Mouse (Mus musculus) forebrain, embryonic 14.5 days (tissue): ENCODE measurements around the gene Fbxl2. TPM values are rescaled to one million over a fixed set of nuclear protein-coding genes. Genes with fewer than 3 reads are reported as not detected.
A peak's percentile ranks its signal among the peaks of the same experiment; 100 is the strongest.

Experiments
- ATAC-seq: fragments of 200-750 bp; cut with Nextera tagmentation; 2 replicates; pipeline ENCODE4 v1.8.0; 2017; ENCODE audit warnings: mild to moderate bottlenecking, moderate library complexity
- DNase-seq: peaks from one replicate; pipeline ENCODE4 v3.0.0-alpha.2; 2015; ENCODE audit warnings: low spot score
- H3K27ac ChIP-seq: fragments of 300-500 bp; sonication (generic); 2 replicates; pipeline ENCODE4 v1.5.1; 2014; ENCODE audit warnings: low read depth, mild to moderate bottlenecking, control low read depth, low read length, moderate library complexity
- H3K27me3 ChIP-seq: fragments of 300-500 bp; sonication (generic); replicated peaks from 2 replicates; pipeline ENCODE4 v1.6.1; 2014; ENCODE audit warnings: low read length, control low read depth, mixed read lengths; ENCODE audit not compliant: control insufficient read depth, insufficient read depth
- H3K36me3 ChIP-seq: fragments of 300-500 bp; sonication (generic); 2 replicates; pipeline ENCODE4 v1.6.1; 2014; ENCODE audit warnings: low read length, control low read depth; ENCODE audit not compliant: control insufficient read depth, insufficient read depth
- H3K4me1 ChIP-seq: fragments of 300-500 bp; sonication (generic); 2 replicates; pipeline ENCODE4 v1.6.1; 2014; ENCODE audit warnings: antibody characterized with exemption, low read length, control low read depth; ENCODE audit not compliant: control insufficient read depth, insufficient read depth
- H3K4me2 ChIP-seq: fragments of 300-500 bp; sonication (generic); 2 replicates; pipeline ENCODE4 v1.6.1; 2014; ENCODE audit warnings: mild to moderate bottlenecking, control low read depth, low read length
- H3K4me3 ChIP-seq: fragments of 300-500 bp; sonication (generic); 2 replicates; pipeline ENCODE4 v1.5.1; 2014; ENCODE audit warnings: low read depth, low read length, control low read depth
- H3K9ac ChIP-seq: fragments of 300-500 bp; sonication (generic); 2 replicates; pipeline ENCODE4 v1.6.1; 2014; ENCODE audit warnings: mild to moderate bottlenecking, low read length, control low read depth, moderate library complexity
- H3K9me3 ChIP-seq: fragments of 300-500 bp; sonication (generic); replicated peaks from 2 replicates; pipeline ENCODE4 v1.6.1; 2016; ENCODE audit warnings: low read length, control low read depth, mixed read lengths; ENCODE audit not compliant: control insufficient read depth
- WGBS: fragments of 180-500 bp; shearing (Covaris S2); extraction: QIAGEN DNeasy Blood & Tissue Kit; methylation state at CpG from one replicate; pipeline ENCODE4 v1.1.7; 2014; 5-methylcytosine and 5-hydroxymethylcytosine counted together
- polyA plus RNA-seq: library from polyadenylated mRNA; unstranded; fragments of >200 nt; fragmentation: Nextera tagmentation; extraction: Ambion mirVana; gene quantifications from 2 replicates; pipeline ENCODE4 v1.2.1, GENCODE M21; 2014

The Fbxl2 gene
- polyA plus RNA-seq, 1 experiment from 2014 or later = 23.7 TPM

DNA sequence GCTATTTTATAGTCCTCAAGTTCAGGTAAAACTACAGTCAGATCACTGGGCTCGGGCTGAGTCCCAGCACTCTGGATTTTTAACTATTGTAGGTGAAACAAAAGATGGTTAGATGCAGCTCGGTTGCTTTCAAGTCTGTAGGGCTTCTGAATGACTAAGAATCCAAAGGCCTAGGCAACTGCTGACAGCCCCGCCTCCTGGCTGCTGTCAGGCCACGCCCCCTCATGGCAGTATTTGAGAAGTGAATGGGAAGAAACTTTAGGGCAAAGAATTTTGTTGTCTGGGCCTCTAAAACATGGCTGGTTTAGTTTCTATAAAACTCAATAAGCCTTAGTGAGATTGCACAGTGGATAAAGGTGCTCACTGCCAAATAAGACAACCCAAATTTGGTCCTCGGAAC lies 36.5 kb downstream of the Fbxl2 start:
- ATAC-seq (no peak), DNase-seq (no peak)
- Histone ChIP-seq H3K27me3 (no peaks in the 10 kb centered on the region), H3K36me3 (no peaks in the 10 kb centered on the region), H3K9ac (no peak overlapping the region), H3K4me3 (no peak overlapping the region), H3K4me1 (no peaks in the 10 kb centered on the region), H3K4me2 (no peak overlapping the region), H3K9me3 (no peaks in the 10 kb centered on the region), H3K27ac (no peak overlapping the region)
- 29% methylated on average over 5 of the region's 5 CpGs for WGBS

DNA sequence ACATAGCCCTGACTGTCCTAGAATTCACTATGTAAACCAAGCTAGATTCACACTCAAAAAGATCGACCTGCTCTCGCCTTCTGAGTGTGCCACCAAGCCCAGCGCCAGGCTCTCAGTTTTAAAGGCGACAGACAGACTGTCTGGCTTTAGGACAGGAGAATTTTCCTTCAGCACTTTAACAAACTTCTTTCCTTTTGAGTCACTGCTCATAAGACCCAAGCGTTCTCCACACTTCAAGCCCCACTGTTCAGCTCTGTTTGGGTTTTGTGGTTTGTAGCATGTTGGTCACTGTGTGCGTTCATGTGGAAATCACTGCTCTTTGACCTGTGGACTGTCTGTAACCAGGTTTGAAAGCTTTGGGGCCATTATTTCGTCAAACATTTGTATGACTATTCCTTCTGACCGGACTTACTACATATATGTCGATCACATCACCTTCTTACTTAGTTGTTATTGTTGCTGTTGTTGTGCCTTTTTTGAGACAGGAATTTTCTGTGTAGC lies 38.1 kb downstream of the Fbxl2 start:
- no peak for DNase-seq
- ATAC-seq = no peak
- Histone ChIP-seq H3K4me3 (no peak overlapping the region), H3K27me3 (no peaks in the 10 kb centered on the region), H3K27ac (no peak overlapping the region), H3K9me3 (no peaks in the 10 kb centered on the region), H3K9ac (no peak overlapping the region), H3K4me2 (no peak overlapping the region), H3K4me1 (no peaks in the 10 kb centered on the region), H3K36me3 (no peaks in the 10 kb centered on the region)
- WGBS = 94% methylated on average over 9 of the region's 9 CpGs

DNA sequence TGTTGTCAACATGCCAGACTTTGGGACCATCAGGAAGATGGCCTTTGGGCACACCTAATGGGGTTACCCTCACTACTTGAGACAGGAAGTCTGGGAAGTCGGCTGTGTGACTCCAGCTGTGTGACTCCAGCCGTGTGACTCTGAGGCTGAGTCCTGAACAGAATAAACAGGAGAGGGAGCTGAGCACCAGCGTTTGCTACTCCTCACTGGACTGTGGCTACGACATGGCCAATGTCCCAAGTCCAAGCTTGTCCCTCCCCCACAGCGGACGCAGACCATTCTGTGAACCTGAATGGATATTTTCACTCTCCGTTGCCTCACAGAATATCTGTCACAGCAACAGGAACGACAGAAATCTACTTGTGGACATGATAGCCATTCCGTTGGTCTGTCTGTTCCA lies 39.2 kb downstream of the Fbxl2 start:
- Histone ChIP-seq H3K36me3 (peaks cover 4% of the 10 kb centered on the region; the same call in 1 of the 2 replicates), H3K4me2 (no peak overlapping the region), H3K27me3 (no peaks in the 10 kb centered on the region), H3K4me3 (no peak overlapping the region), H3K4me1 (no peaks in the 10 kb centered on the region), H3K9me3 (no peaks in the 10 kb centered on the region), H3K9ac (no peak overlapping the region), H3K27ac (no peak overlapping the region)
- DNase-seq = no peak
- 79% methylated on average over 9 of the region's 9 CpGs for WGBS
- ATAC-seq = no peak

DNA sequence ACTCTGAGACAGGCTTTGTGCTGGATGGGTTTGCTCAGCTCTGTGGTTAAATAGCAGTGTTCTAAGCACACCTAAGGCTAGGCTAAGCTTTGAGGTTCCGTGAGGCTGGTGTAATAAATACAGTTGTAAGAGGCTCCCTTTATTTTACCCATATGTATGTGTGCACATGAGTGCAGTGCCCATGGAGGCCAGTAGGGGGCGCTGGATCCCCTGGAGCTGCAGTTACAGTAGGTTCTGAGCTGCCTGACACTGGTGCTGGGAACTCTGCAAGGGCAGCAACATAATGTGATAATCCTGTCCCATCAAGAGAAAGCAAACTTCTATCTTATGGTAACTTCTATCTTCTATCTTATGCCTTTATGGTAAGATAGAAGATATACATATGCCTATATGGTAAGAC lies 47.7 kb downstream of the Fbxl2 start:
- ATAC-seq = no peak
- Histone ChIP-seq H3K4me3 (no peak overlapping the region), H3K27ac (no peak overlapping the region), H3K36me3 (peaks cover 27% of the 10 kb centered on the region; the same call in 1 of the 2 replicates), H3K27me3 (no peaks in the 10 kb centered on the region), H3K4me1 (no peaks in the 10 kb centered on the region), H3K9me3 (0 out of 2 replicates have a peak, but pooled peaks cover 4% of the 10 kb centered on the region), H3K9ac (no peak overlapping the region), H3K4me2 (no peak overlapping the region)
- no peak for DNase-seq
- 54% methylated on average over 2 of the region's 2 CpGs for WGBS

DNA sequence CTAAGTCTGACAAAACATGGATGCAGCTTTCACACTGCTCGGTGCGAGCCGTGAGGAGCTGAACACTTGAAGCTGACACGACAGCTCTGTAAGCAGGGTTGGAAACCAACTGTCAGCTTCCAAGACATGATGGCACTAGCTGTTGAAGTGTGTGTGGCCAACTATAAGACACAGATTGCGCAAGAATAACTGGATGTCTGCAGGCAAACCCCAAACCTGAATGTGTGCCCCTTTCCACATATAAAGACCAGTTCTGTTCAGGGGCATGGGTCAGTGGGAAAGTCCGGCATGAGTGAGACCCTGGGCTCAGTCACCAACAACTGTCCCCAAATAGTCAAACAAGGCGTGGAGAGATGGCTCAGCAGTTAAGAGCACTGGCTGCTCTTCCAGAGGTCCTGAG lies 53.2 kb downstream of the Fbxl2 start:
- Histone ChIP-seq H3K36me3 (no peaks in the 10 kb centered on the region), H3K27me3 (no peaks in the 10 kb centered on the region), H3K9ac (no peak overlapping the region), H3K9me3 (no peaks in the 10 kb centered on the region), H3K4me1 (no peaks in the 10 kb centered on the region), H3K4me2 (no peak overlapping the region), H3K27ac (no peak overlapping the region), H3K4me3 (no peak overlapping the region)
- ATAC-seq = no peak
- 87% methylated on average over 7 of the region's 7 CpGs for WGBS
- DNase-seq = no peak

DNA sequence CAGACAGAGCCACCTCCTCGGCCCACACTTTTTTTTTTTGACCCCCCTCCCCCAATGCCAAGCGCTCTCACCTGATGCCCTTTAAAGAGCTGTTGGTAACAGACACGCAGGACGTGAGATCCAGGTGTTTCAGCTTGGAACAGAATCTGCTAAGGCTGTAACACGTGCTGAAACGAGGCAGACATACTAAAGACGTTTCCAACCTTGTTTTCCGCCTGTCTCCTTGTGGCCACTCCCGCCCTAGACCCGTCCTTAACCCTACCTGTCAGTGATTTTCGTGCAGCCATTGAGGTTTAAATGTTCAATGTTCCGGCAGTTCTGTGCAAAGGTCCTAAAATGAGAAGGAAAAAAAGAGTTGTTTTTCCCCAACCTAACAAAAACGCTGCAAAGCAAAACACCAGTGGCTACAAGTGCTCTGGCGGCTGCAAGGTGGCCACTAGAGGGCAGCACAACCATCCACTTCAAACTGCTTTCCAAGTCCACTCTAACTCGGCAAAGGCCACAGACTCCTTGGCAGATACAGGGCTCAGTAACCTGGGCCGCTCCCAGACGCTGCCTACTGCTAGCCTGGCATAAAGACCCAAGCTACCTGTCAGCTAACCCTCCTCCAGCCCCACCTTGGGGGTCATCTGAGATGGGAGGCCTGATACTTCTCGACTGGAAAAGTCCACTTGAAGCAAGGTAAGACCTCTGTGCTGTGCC lies 55.3 kb downstream of the Fbxl2 start:
- H3K9me3 ChIP-seq = no peaks in the 10 kb centered on the region
- no peaks in the 10 kb centered on the region for H3K36me3 ChIP-seq
- ATAC-seq (peak; percentile 79), DNase-seq (peak; percentile 89)
- no peaks in the 10 kb centered on the region for H3K27me3 ChIP-seq
- 33% methylated on average over 18 of the region's 18 CpGs for WGBS
- no peak overlapping the region for H3K4me3 ChIP-seq
- H3K9ac ChIP-seq = no peak overlapping the region
- H3K27ac ChIP-seq = no peak overlapping the region
- peak overlapping the region; percentile 20; the same call in 1 of the 2 replicates for H3K4me2 ChIP-seq
- no peaks in the 10 kb centered on the region for H3K4me1 ChIP-seq

DNA sequence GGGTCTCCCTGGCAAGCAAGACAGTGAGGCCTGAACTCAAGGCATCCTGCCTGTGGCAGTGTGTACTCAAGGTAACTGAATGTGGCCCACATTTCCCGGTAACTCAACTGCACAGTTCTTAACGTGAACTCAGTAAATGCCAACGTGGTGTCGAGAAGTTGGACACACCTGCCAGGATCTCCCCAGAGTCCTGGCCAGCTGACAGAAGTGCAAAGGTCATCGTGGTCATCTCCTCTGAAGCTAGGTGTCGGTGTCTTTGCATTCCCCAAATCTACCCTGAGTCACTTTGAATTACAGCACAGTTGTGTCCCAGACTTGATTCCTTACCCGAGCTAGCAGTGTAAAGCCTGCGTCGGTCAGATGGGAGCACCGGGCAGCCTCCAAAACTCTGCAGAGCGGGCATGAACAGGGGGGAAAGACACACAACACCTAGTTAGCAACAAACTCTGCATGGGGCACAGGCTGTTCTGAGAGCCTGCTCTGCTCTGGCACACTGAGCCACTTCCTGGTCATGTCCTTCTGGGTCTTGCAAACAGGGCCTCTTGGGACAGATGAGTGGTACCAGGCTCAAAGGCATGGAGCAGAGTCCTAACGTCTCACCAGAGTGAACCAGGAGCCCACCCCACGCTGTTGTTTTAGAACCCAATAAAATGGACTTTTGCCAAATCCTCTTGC lies 60.9 kb downstream of the Fbxl2 start:
- Histone ChIP-seq H3K36me3 (peaks cover 22% of the 10 kb centered on the region), H3K4me3 (no peak overlapping the region), H3K9me3 (no peaks in the 10 kb centered on the region), H3K4me2 (no peak overlapping the region), H3K27me3 (no peaks in the 10 kb centered on the region), H3K4me1 (peaks cover 10% of the 10 kb centered on the region), H3K9ac (no peak overlapping the region), H3K27ac (no peak overlapping the region)
- DNase-seq (no peak), ATAC-seq (no peak)
- 91% methylated on average over 13 of the region's 13 CpGs for WGBS

DNA sequence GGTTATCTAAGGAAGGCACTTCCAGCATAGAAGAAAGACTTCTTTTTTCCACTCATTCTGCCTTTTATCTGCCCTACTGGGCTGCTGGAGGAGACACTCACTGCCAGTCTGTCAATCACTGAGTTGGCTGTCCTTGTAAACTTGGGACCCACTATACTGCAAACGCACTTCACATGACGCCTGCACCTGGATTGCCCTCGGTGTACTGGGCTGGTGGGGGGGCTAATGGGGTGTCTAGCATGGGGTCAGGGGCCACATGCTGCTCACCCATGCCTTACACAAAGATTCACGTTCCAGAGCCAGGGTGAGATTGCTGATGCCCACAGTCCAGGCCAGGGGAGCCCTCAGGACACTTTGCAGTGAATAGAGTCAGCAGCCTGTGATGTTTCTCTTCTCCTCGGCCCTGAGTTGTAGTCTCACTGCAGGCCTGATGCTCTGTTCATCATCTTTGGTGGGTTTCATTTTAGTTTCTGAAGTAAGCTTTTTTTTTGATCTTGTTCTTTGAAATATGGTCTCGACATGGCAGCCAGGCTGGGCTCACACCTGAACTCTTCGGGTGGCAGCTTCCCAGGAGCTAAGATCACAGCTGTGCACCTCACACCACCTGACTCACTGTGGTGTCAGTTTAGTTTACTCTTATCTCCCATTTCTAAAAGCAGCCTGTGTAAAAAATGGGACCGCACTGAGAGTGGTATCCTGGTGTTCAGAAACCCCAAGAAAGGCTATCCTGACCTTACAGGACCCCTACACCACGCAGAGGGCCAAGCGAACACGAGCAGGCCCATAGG lies 62.9 kb downstream of the Fbxl2 start:
- DNase-seq (no peak), ATAC-seq (no peak)
- Histone ChIP-seq H3K27ac (no peak overlapping the region), H3K27me3 (no peaks in the 10 kb centered on the region), H3K9me3 (no peaks in the 10 kb centered on the region), H3K36me3 (peaks cover 42% of the 10 kb centered on the region), H3K4me2 (no peak overlapping the region), H3K9ac (no peak overlapping the region), H3K4me1 (peaks cover 10% of the 10 kb centered on the region), H3K4me3 (no peak overlapping the region)
- 91% methylated on average over 11 of the region's 11 CpGs for WGBS
